Mouse (Mus musculus): ENCODE measurements around the gene Gm20532. TPM values are rescaled to one million over a fixed set of nuclear protein-coding genes. Genes with fewer than 3 reads are reported as not detected.

Gene Gm20532
- polyA plus RNA-seq, 1 experiment from 2014 or later: 0.28 TPM

GRCm38 (mm10) chr2:26551446-26551845 lies 35.0 kb upstream of the Gm20532 start:
- Histone ChIP-seq H3K4me1 (replicated peaks) (peaks cover 42% of the 10 kb centered on the region), H3K4me2 (no peak overlapping the region), H3K27me3 (replicated peaks) (no peaks in the 10 kb centered on the region), H3K9ac (no peak overlapping the region), H3K4me3 (no peak overlapping the region), H3K9me3 (replicated peaks) (no peaks in the 10 kb centered on the region), H3K36me3 (no peaks in the 10 kb centered on the region), H3K27ac (ENCODE audit: poor library complexity, severe bottlenecking) (peak overlapping the region; percentile 2; the same call in 1 of the 2 replicates)
- no peak for ATAC-seq (ENCODE audit: insufficient number of reproducible peaks, low FRiP score)
- WGBS: 70% methylated on average over 8 of the region's 8 CpGs

- no peak for ATAC-seq (ENCODE audit: insufficient number of reproducible peaks, low FRiP score)
- H3K27ac ChIP-seq (ENCODE audit: poor library complexity, severe bottlenecking): no peak overlapping the region
Measured at GRCm38 (mm10) chr2:26552066-26552465, 34.4 kb upstream of the Gm20532 start.

GRCm38 (mm10) chr2:26553904-26554303 lies 32.5 kb upstream of the Gm20532 start:
- H3K9ac ChIP-seq: no peak overlapping the region

More at GRCm38 (mm10) chr2:26552066-26552465, 34.4 kb upstream of the Gm20532 start:
- peaks cover 48% of the 10 kb centered on the region for H3K4me1 ChIP-seq (replicated peaks)
- no peaks in the 10 kb centered on the region for H3K36me3 ChIP-seq
- H3K27me3 ChIP-seq (replicated peaks): no peaks in the 10 kb centered on the region
- H3K9ac ChIP-seq: no peak overlapping the region
- H3K4me3 ChIP-seq: no peak overlapping the region
- H3K4me2 ChIP-seq: no peak overlapping the region
- H3K9me3 ChIP-seq (replicated peaks): no peaks in the 10 kb centered on the region
- WGBS: 84% methylated on average over 2 of the region's 2 CpGs

GRCm38 (mm10) chr2:26555076-26555475 lies 31.4 kb upstream of the Gm20532 start:
- no peak for ATAC-seq (ENCODE audit: insufficient number of reproducible peaks, low FRiP score)
- Histone ChIP-seq H3K27ac (ENCODE audit: poor library complexity, severe bottlenecking) (no peak overlapping the region), H3K4me2 (no peak overlapping the region)

More at GRCm38 (mm10) chr2:26553904-26554303, 32.5 kb upstream of the Gm20532 start:
- no peaks in the 10 kb centered on the region for H3K27me3 ChIP-seq (replicated peaks)
- no peak overlapping the region for H3K4me3 ChIP-seq
- H3K27ac ChIP-seq (ENCODE audit: poor library complexity, severe bottlenecking): no peak overlapping the region
- H3K36me3 ChIP-seq: no peaks in the 10 kb centered on the region
- peaks cover 48% of the 10 kb centered on the region for H3K4me1 ChIP-seq (replicated peaks)
- 80% methylated on average over 9 of the region's 9 CpGs for WGBS
- H3K4me2 ChIP-seq: no peak overlapping the region
- no peak for ATAC-seq (ENCODE audit: insufficient number of reproducible peaks, low FRiP score)
- H3K9me3 ChIP-seq (replicated peaks): no peaks in the 10 kb centered on the region

GRCm38 (mm10) chr2:26556535-26556993 lies 29.9 kb upstream of the Gm20532 start:
- peak overlapping the region; percentile 3; the same call in 1 of the 2 replicates for H3K9ac ChIP-seq

More at GRCm38 (mm10) chr2:26555076-26555475, 31.4 kb upstream of the Gm20532 start:
- WGBS: 75% methylated on average over 4 of the region's 4 CpGs
- Histone ChIP-seq H3K9me3 (replicated peaks) (no peaks in the 10 kb centered on the region), H3K9ac (no peak overlapping the region), H3K36me3 (no peaks in the 10 kb centered on the region), H3K4me3 (no peak overlapping the region), H3K4me1 (replicated peaks) (peaks cover 43% of the 10 kb centered on the region), H3K27me3 (replicated peaks) (no peaks in the 10 kb centered on the region)

GRCm38 (mm10) chr2:26560506-26560905 lies 25.9 kb upstream of the Gm20532 start:
- WGBS: 76% methylated on average over 5 of the region's 5 CpGs
- Histone ChIP-seq H3K4me1 (replicated peaks) (peaks cover 20% of the 10 kb centered on the region), H3K9ac (no peak overlapping the region), H3K4me3 (no peak overlapping the region), H3K4me2 (no peak overlapping the region), H3K9me3 (replicated peaks) (no peaks in the 10 kb centered on the region), H3K27ac (ENCODE audit: poor library complexity, severe bottlenecking) (no peak overlapping the region), H3K27me3 (replicated peaks) (no peaks in the 10 kb centered on the region; the same call in 1 of the 2 replicates), H3K36me3 (no peaks in the 10 kb centered on the region)
- ATAC-seq (ENCODE audit: insufficient number of reproducible peaks, low FRiP score): no peak

More at GRCm38 (mm10) chr2:26556535-26556993, 29.9 kb upstream of the Gm20532 start:
- ATAC-seq (ENCODE audit: insufficient number of reproducible peaks, low FRiP score): 0 out of 2 replicates have a peak, but pooled peaks have one; percentile 3
- Histone ChIP-seq H3K4me1 (replicated peaks) (peaks cover 28% of the 10 kb centered on the region), H3K36me3 (no peaks in the 10 kb centered on the region), H3K27me3 (replicated peaks) (no peaks in the 10 kb centered on the region), H3K27ac (ENCODE audit: poor library complexity, severe bottlenecking) (0 out of 2 replicates have a peak overlapping the region, but pooled peaks have one; percentile 4), H3K9me3 (replicated peaks) (no peaks in the 10 kb centered on the region), H3K4me2 (no peak overlapping the region; the same call in 1 of the 2 replicates), H3K4me3 (no peak overlapping the region)
- WGBS: 30% methylated on average over 4 of the region's 4 CpGs

- Histone ChIP-seq H3K9me3 (replicated peaks) (no peaks in the 10 kb centered on the region), H3K27ac (ENCODE audit: poor library complexity, severe bottlenecking) (no peak overlapping the region), H3K27me3 (replicated peaks) (no peaks in the 10 kb centered on the region; the same call in 1 of the 2 replicates), H3K9ac (0 out of 2 replicates have a peak overlapping the region, but pooled peaks have one; percentile 1), H3K4me1 (replicated peaks) (peaks cover 21% of the 10 kb centered on the region), H3K4me3 (no peak overlapping the region), H3K36me3 (no peaks in the 10 kb centered on the region), H3K4me2 (no peak overlapping the region)
- 37% methylated on average over 6 of the region's 6 CpGs for WGBS
- ATAC-seq (ENCODE audit: insufficient number of reproducible peaks, low FRiP score): peak; percentile 67
Measured at GRCm38 (mm10) chr2:26561351-26562016, 25.0 kb upstream of the Gm20532 start.

- WGBS: 10% methylated on average over 4 of the region's 4 CpGs
- H3K4me2 ChIP-seq: no peak overlapping the region
- ATAC-seq (ENCODE audit: insufficient number of reproducible peaks, low FRiP score): 0 out of 2 replicates have a peak, but pooled peaks have one; percentile 33
- H3K4me3 ChIP-seq: no peak overlapping the region
- H3K27me3 ChIP-seq (replicated peaks): no peaks in the 10 kb centered on the region; the same call in 1 of the 2 replicates
- no peak overlapping the region for H3K9ac ChIP-seq
- peaks cover 27% of the 10 kb centered on the region for H3K4me1 ChIP-seq (replicated peaks)
- H3K27ac ChIP-seq (ENCODE audit: poor library complexity, severe bottlenecking): no peak overlapping the region
- H3K36me3 ChIP-seq: no peaks in the 10 kb centered on the region
- no peaks in the 10 kb centered on the region for H3K9me3 ChIP-seq (replicated peaks)
Measured at GRCm38 (mm10) chr2:26566221-26566620, 20.2 kb upstream of the Gm20532 start.

- no peaks in the 10 kb centered on the region for H3K36me3 ChIP-seq
- no peak overlapping the region for H3K4me2 ChIP-seq
- H3K9me3 ChIP-seq (replicated peaks): no peaks in the 10 kb centered on the region
- 13% methylated on average over 3 of the region's 3 CpGs for WGBS
- H3K9ac ChIP-seq: no peak overlapping the region
- H3K4me3 ChIP-seq: no peak overlapping the region
- H3K27ac ChIP-seq (ENCODE audit: poor library complexity, severe bottlenecking): peak overlapping the region; percentile 82
- peaks cover 62% of the 10 kb centered on the region for H3K4me1 ChIP-seq (replicated peaks)
- no peak for ATAC-seq (ENCODE audit: insufficient number of reproducible peaks, low FRiP score)
- H3K27me3 ChIP-seq (replicated peaks): no peaks in the 10 kb centered on the region
Measured at GRCm38 (mm10) chr2:26570034-26570433, 16.4 kb upstream of the Gm20532 start.

- ATAC-seq (ENCODE audit: insufficient number of reproducible peaks, low FRiP score): peak; percentile 19; the same call in 1 of the 2 replicates
- H3K4me2 ChIP-seq: peak overlapping the region; percentile 27
- WGBS: 55% methylated on average over 9 of the region's 9 CpGs
- peak overlapping the region; percentile 82 for H3K27ac ChIP-seq (ENCODE audit: poor library complexity, severe bottlenecking)
- peaks cover 69% of the 10 kb centered on the region for H3K4me1 ChIP-seq (replicated peaks)
- peak overlapping the region; percentile 34; the same call in 1 of the 2 replicates for H3K9ac ChIP-seq
- no peaks in the 10 kb centered on the region for H3K9me3 ChIP-seq (replicated peaks)
- no peak overlapping the region for H3K4me3 ChIP-seq
- H3K36me3 ChIP-seq: no peaks in the 10 kb centered on the region
- no peaks in the 10 kb centered on the region for H3K27me3 ChIP-seq (replicated peaks)
Measured at GRCm38 (mm10) chr2:26571400-26571799, 15.0 kb upstream of the Gm20532 start.

GRCm38 (mm10) chr2:26571826-26572225 lies 14.6 kb upstream of the Gm20532 start:
- Histone ChIP-seq H3K4me3 (no peak overlapping the region), H3K27me3 (replicated peaks) (no peaks in the 10 kb centered on the region), H3K9ac (peak overlapping the region; percentile 34; the same call in 1 of the 2 replicates), H3K36me3 (no peaks in the 10 kb centered on the region), H3K27ac (ENCODE audit: poor library complexity, severe bottlenecking) (peak overlapping the region; percentile 82), H3K9me3 (replicated peaks) (no peaks in the 10 kb centered on the region), H3K4me1 (replicated peaks) (peaks cover 71% of the 10 kb centered on the region), H3K4me2 (peak overlapping the region; percentile 27)
- ATAC-seq (ENCODE audit: insufficient number of reproducible peaks, low FRiP score): peak; percentile 78
- 26% methylated on average over 5 of the region's 5 CpGs for WGBS
